Mouse (Mus musculus) testis, adult 2 months (tissue): Measurements from ENCODE around the gene Fam219a.

Experiments used
- CTCF ChIP-seq: fragments of 200-500 bp; IDR thresholded peaks from 2 replicates; pipeline ENCODE4 v1.5.1; 2012; ENCODE audit warnings: low read depth, mild to moderate bottlenecking, inconsistent platforms, low read length, moderate library complexity; ENCODE audit not compliant: control insufficient read depth, insufficient read depth, insufficient replicate concordance
- POLR2A ChIP-seq: fragments of 200-500 bp; IDR thresholded peaks from 2 replicates; pipeline ENCODE4 v1.6.1; 2012; ENCODE audit warnings: low read depth, mild to moderate bottlenecking, inconsistent platforms, low read length, moderate library complexity; ENCODE audit not compliant: control insufficient read depth

DNA sequence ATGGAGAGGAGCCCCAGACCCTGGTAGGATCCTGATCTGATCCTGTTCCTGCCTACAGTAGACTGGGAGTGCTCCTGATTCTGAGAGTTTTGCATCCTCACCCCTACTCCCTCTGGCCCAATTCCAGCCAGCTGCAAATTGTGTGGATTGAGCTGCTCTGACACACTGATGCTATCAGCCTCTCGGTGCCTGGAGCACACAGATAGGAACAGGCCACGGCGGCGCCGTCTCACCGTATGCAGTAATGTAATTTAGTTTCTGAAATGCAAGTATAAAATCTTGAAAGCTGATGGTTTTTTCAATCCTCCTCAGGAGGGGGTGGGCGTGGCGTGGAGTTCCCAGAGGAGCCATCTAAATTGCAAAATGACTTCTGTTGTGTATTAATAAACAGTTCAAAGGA is 27.2 kb downstream of the Fam219a start:
- TF ChIP-seq POLR2A = no peak
- TF ChIP-seq CTCF = no peak
